Mouse (Mus musculus) intestine, postnatal 0 days (tissue): ENCODE data around the gene Eef1b2. TPM values are rescaled to one million over a fixed set of nuclear protein-coding genes. Genes with fewer than 3 reads are reported as not detected.
"Not testable (repeated sequence)": the region's sequence is repeated elsewhere in the genome, so short reads cannot be mapped to it uniquely, and the experiment has no call there.

Experiments used
- ATAC-seq: fragments of 200-750 bp; cut with Nextera tagmentation; 2 replicates; pipeline ENCODE4 v1.8.0; 2017; ENCODE audit warnings: mild to moderate bottlenecking, moderate TSS enrichment, moderate library complexity
- H3K27ac ChIP-seq: fragments of 300-500 bp; sonication (generic); 2 replicates; pipeline ENCODE4 v1.5.1; 2014; ENCODE audit warnings: mild to moderate bottlenecking, low read depth, low read length, moderate library complexity
- H3K27me3 ChIP-seq: fragments of 300-500 bp; sonication (generic); replicated peaks from 2 replicates; pipeline ENCODE4 v1.6.1; 2014; ENCODE audit warnings: low read length, mixed read lengths; ENCODE audit not compliant: control insufficient read depth, insufficient read depth
- H3K36me3 ChIP-seq: fragments of 300-500 bp; sonication (generic); 2 replicates; pipeline ENCODE4 v1.6.1; 2014; ENCODE audit warnings: mild to moderate bottlenecking, moderate library complexity; ENCODE audit not compliant: control insufficient read depth, insufficient read depth
- H3K4me1 ChIP-seq: fragments of 300-500 bp; sonication (generic); replicated peaks from 2 replicates; pipeline ENCODE4 v1.6.1; 2014; ENCODE audit warnings: antibody characterized with exemption, low read length, mixed read lengths; ENCODE audit not compliant: control insufficient read depth, insufficient read depth
- H3K4me2 ChIP-seq: fragments of 300-500 bp; sonication (generic); replicated peaks from 2 replicates; pipeline ENCODE4 v1.6.1; 2014; ENCODE audit warnings: low read depth, mild to moderate bottlenecking, moderate library complexity
- H3K4me3 ChIP-seq: fragments of 300-500 bp; sonication (generic); 2 replicates; pipeline ENCODE4 v1.5.1; 2014; ENCODE audit warnings: low read depth, low read length
- H3K9ac ChIP-seq: fragments of 300-500 bp; sonication (generic); 2 replicates; pipeline ENCODE4 v1.6.1; 2014; ENCODE audit warnings: mild to moderate bottlenecking, low read depth, low read length
- H3K9me3 ChIP-seq: fragments of 300-500 bp; sonication (generic); 2 replicates; pipeline ENCODE4 v1.6.1; 2016; ENCODE audit warnings: mixed run types; ENCODE audit not compliant: control insufficient read depth
- CTCF ChIP-seq: sonication (generic); IDR thresholded peaks from 2 replicates; pipeline ENCODE4 v1.5.1; 2016; ENCODE audit warnings: low read depth, mild to moderate bottlenecking, control low read depth, antibody characterized with exemption, moderate library complexity
- WGBS: fragments of 180-500 bp; shearing (Covaris S2); extraction: QIAGEN DNeasy Blood & Tissue Kit; methylation state at CpG from one replicate; pipeline ENCODE4 v1.1.7; 2014; 5-methylcytosine and 5-hydroxymethylcytosine counted together
- polyA plus RNA-seq: library from polyadenylated mRNA; unstranded; fragments of >200 nt; fragmentation: Nextera tagmentation; extraction: Ambion mirVana; gene quantifications from 2 replicates; pipeline ENCODE4 v1.2.1, GENCODE M21; 2015

The Eef1b2 gene
- polyA plus RNA-seq, 1 experiment from 2014 or later = 316 TPM

DNA sequence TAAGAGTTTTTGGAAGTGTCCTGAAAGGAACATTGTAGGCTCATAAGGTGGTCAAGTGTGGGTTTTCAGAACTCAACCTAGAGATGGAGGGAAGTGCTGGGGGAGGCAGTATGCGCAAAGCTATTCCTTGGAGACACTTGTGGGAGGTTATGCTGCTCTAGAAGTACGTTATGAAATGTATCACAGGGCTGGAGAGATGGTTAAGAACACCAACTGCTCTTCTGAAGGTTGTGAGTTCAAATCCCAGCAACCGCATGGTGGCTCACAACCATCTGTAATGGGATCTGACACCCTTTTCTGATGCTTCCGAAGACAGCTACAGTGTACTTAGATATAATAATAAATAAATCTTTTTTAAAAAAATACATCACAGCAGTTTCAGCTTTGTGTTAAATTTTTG lies 3.5 kb downstream of the Eef1b2 start:
- no peaks in the 10 kb centered on the region for H3K9me3 ChIP-seq
- ATAC-seq = no peak
- 91% methylated on average over 4 of the region's 4 CpGs for WGBS
- 0 out of 2 replicates have a peak, but pooled peaks cover 3% of the 10 kb centered on the region for H3K4me1 ChIP-seq
- H3K4me2 ChIP-seq = no peak overlapping the region
- no peaks in the 10 kb centered on the region for H3K27me3 ChIP-seq
- H3K27ac ChIP-seq = no peak overlapping the region
- no peak overlapping the region for H3K9ac ChIP-seq
- peaks cover 7% of the 10 kb centered on the region for H3K36me3 ChIP-seq
- no peak overlapping the region for H3K4me3 ChIP-seq
- no peak for TF ChIP-seq CTCF

DNA sequence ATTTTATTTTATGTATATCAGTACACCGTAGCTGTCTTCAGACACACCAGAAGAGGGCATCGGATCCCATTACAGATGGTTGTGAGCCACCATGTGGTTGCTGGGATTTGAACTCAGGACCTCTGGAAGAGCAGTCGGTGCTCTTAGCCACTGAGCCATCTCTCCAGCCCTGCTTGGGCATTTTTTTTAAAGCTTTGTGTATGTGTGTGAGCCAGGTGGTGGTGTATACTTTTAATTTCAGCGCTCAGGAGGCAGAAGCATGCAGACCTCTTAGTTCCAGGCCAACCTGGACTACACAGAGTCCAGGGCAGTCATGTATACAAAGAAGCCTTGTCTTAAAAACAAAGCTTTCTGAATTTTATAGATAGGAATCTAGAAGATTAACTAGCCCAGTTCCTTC lies 4.0 kb downstream of the Eef1b2 start:
- 69% methylated on average over 4 of the region's 4 CpGs for WGBS
- not testable (repeated sequence) for H3K9me3 ChIP-seq, H3K4me2 ChIP-seq, H3K27ac ChIP-seq, H3K36me3 ChIP-seq, H3K4me3 ChIP-seq, H3K9ac ChIP-seq, H3K4me1 ChIP-seq, H3K27me3 ChIP-seq, ATAC-seq

DNA sequence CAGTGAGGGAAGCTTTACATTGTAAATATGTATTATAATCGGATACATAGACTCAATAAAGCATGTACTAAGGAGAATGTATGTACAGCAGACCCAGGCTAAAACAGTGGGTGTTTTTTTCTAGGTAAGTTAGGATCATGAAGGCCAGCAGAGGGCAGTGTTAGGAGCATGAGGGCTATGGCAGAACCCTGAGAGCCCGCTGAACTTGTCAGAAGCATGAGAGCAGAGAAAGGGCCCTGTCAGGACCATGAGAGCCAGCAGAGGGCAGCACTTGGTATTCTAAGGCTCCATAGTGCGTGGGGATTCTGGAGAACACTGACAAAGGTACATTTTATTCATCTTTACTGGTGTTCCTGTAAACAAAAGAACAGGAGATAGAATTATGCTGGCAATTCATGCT lies 4.4 kb downstream of the Eef1b2 start:
- no peak overlapping the region for H3K27ac ChIP-seq
- no peak overlapping the region for H3K4me2 ChIP-seq
- no peaks in the 10 kb centered on the region for H3K4me1 ChIP-seq
- no peak overlapping the region for H3K9ac ChIP-seq
- H3K4me3 ChIP-seq = no peak overlapping the region
- H3K9me3 ChIP-seq = no peaks in the 10 kb centered on the region
- 2% methylated on average over 3 of the region's 3 CpGs for WGBS
- peak; percentile 50 for ATAC-seq
- H3K27me3 ChIP-seq = no peaks in the 10 kb centered on the region
- TF ChIP-seq CTCF = peak; percentile 98
- H3K36me3 ChIP-seq = peaks cover 7% of the 10 kb centered on the region

DNA sequence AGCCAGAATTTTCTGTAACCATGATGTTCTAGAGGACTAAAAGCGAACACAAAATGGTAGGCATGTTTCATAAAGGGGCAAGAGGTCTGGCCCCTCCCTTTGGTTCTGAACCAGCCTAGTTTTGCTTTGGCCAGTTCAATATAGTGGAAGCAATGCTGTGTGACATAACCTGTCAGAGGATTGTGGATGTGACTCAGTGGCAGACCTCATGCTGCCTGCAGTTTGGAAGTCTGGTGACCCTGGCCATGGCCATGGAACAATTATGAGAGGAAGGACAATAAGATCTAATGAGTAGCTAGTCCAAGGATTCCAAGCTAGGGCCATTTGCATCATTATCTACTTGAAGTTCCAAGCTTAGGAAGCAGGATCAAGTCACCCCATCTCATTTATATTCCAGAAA lies 4.9 kb downstream of the Eef1b2 start:
- H3K9me3 ChIP-seq = no peaks in the 10 kb centered on the region
- H3K4me3 ChIP-seq = no peak overlapping the region
- no peak for ATAC-seq
- no peaks in the 10 kb centered on the region for H3K4me1 ChIP-seq
- no peak overlapping the region for H3K4me2 ChIP-seq
- no peaks in the 10 kb centered on the region for H3K27me3 ChIP-seq
- 95% methylated on average over 1 of the region's 1 CpGs for WGBS
- peaks cover 7% of the 10 kb centered on the region for H3K36me3 ChIP-seq
- TF ChIP-seq CTCF = no peak
- no peak overlapping the region for H3K9ac ChIP-seq
- no peak overlapping the region for H3K27ac ChIP-seq

DNA sequence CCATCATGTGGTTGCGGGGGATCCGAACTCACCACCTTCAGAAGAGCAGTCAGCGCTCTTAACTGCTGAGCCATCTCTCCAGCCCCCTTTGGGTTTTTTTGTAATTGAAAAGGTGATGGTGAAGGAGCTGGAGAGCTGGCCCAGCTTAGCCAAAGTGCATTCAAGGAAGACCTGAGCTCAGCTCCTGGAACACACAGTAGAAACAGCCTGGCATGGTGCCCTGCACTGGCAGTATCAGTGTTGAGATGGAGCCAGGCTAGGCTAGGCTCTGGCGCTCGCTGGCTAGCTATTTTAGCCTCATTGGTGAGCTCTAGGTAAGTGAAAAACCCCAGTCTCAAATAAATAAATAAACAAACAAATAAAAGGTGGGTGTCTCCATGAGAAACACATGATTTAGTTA lies 5.6 kb downstream of the Eef1b2 start:
- Histone ChIP-seq H3K4me2 (no peak overlapping the region), H3K27ac (no peak overlapping the region), H3K9ac (no peak overlapping the region), H3K36me3 (peaks cover 7% of the 10 kb centered on the region), H3K9me3 (no peaks in the 10 kb centered on the region), H3K4me1 (no peaks in the 10 kb centered on the region), H3K4me3 (no peak overlapping the region), H3K27me3 (no peaks in the 10 kb centered on the region)
- WGBS = 76% methylated on average over 5 of the region's 5 CpGs
- TF ChIP-seq CTCF = no peak
- ATAC-seq = no peak

DNA sequence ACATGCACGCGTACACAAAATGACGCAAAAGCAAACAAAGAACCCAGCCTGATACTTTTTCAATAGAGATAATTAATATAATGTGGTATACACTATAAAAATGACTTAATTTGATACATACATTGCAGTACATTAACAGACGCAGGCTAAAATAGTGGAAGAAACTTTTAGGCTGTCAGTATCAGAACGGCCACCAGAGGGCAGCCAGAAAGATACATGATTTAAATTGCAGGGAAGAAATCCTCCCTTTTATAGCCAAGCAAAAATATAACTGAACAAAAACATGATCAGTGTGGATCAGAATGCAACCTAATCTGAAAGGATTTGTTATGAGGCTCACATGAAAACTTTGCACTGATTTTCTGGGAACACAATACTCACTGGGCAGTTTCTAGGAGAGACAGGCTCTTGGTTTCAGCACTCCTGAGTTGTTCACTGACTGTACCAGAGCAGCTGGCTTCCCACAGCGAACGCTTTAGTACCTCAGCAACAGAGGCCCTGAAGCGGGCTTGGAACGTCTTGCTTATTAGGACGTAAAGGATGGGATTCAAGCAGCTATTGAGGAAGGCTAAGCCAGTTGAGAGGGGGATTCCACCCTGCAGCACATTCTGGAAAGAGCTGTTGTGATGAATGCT lies 6.1 kb downstream of the Eef1b2 start:
- 65% methylated on average over 10 of the region's 10 CpGs for WGBS
- peak; percentile 76 for TF ChIP-seq CTCF
- ATAC-seq = no peak

DNA sequence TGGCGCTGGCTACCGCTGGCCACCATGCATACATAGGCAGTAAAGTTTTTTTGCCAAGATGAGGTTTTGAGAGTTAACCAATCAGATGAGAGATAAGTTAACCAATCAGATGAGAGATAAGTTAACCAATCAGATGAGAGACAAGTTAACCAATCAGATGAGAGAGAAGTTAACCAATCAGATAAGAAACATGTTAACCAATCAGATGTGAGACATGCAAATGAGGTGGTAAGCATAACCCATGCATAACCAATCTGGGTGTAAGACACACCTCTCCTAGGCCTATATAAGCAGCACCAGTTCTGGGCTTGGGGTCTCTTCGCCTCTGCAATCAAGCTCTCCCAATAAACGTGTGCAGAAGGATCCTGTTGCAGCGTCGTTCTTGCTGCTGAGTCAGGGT lies 8.8 kb downstream of the Eef1b2 start:
- H3K4me1 ChIP-seq, H3K27ac ChIP-seq, H3K9ac ChIP-seq, H3K4me3 ChIP-seq, H3K36me3 ChIP-seq, H3K9me3 ChIP-seq, H3K27me3 ChIP-seq, ATAC-seq, H3K4me2 ChIP-seq: not testable (repeated sequence)
- 93% methylated on average over 6 of the region's 6 CpGs for WGBS

More for the DNA sequence above, 6.1 kb downstream of the Eef1b2 start:
- no peaks in the 10 kb centered on the region for H3K4me1 ChIP-seq
- no peak overlapping the region for H3K4me2 ChIP-seq
- H3K9me3 ChIP-seq = no peaks in the 10 kb centered on the region
- no peaks in the 10 kb centered on the region for H3K27me3 ChIP-seq
- H3K4me3 ChIP-seq = no peak overlapping the region
- no peak overlapping the region for H3K27ac ChIP-seq
- peaks cover 7% of the 10 kb centered on the region for H3K36me3 ChIP-seq
- H3K9ac ChIP-seq = no peak overlapping the region
